Mouse (Mus musculus): ENCODE data around the gene Dmbt1. TPM values are rescaled to one million over a fixed set of nuclear protein-coding genes. Genes with fewer than 3 reads are reported as not detected.
"Not testable (repeated sequence)": the region's sequence is repeated elsewhere in the genome, so short reads cannot be mapped to it uniquely, and the experiment has no call there.

The Dmbt1 gene
- polyA plus RNA-seq, 1 experiment = 0.02 TPM

DNA sequence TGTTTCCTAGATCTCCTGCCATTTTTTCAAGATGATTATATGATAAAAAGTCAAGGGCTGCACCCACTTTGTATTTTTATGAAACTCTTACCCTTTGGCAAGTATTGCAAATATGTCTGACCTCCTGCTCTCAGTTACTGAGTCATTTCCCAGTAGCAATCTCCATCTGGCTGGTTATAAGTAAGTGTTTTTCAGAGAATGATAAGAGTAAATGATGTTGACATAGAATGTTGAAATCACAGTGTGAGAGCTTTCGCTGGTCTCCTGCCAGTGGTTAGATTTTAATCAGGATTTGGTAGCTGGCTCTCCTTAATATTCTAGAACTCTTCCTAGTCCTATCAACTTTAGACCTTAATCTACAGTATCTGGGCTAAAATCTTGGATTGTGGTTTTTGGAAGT lies 20.0 kb upstream of the Dmbt1 start:
- H3K36me3 ChIP-seq (ENCODE audit: control insufficient read depth, insufficient read depth, low read length) = no peaks in the 10 kb centered on the region
- peak; percentile 10 for DNase-seq
- WGBS = 71% methylated on average over 1 of the region's 1 CpGs
- no peak for TF ChIP-seq CTCF (conservative IDR thresholded peaks at IDR 0.05; ENCODE audit: insufficient read depth, insufficient read length, low read depth, low read length)
- H3K4me3 ChIP-seq (ENCODE audit: insufficient read depth, low read depth, low read length) = no peak overlapping the region
- H3K27ac ChIP-seq (ENCODE audit: insufficient read depth, low read depth, low read length) = no peak overlapping the region
- H3K27me3 ChIP-seq (replicated peaks; ENCODE audit: control insufficient read depth, insufficient read depth, low read length) = no peaks in the 10 kb centered on the region
- no peaks in the 10 kb centered on the region for H3K4me1 ChIP-seq (ENCODE audit: control insufficient read depth, insufficient read depth, low read length)

DNA sequence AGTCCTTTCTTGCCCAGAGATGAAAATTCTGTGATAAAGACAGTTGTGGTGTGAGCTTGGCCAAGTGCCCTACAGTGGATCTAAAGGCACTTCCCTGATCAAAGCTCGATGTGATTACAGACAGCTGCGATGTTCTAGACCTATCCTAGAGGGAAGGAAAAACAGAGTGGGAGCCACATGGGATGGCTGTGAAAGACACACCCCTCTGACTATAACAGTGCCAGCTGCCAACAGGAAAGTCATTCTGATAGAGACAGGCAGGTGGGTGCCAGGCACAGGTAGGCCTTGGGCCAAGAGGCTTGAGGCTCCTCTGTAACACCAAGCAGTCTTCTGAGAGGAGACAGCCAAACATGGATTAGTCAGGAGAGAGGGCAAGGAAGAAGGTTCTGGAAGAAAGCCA lies 12.7 kb upstream of the Dmbt1 start:
- no peaks in the 10 kb centered on the region for H3K27me3 ChIP-seq (replicated peaks; ENCODE audit: control insufficient read depth, insufficient read depth, low read length)
- TF ChIP-seq CTCF (conservative IDR thresholded peaks at IDR 0.05; ENCODE audit: insufficient read depth, insufficient read length, low read depth, low read length) (no peak), POLR2A (IDR thresholded peaks at IDR 0.05; ENCODE audit: low read depth, low read length) (no peak)
- no peaks in the 10 kb centered on the region for H3K4me1 ChIP-seq (ENCODE audit: control insufficient read depth, insufficient read depth, low read length)
- H3K27ac ChIP-seq (ENCODE audit: insufficient read depth, low read depth, low read length) = no peak overlapping the region
- H3K36me3 ChIP-seq (ENCODE audit: control insufficient read depth, insufficient read depth, low read length) = no peaks in the 10 kb centered on the region
- DNase-seq = no peak
- H3K4me3 ChIP-seq (ENCODE audit: insufficient read depth, low read depth, low read length) = no peak overlapping the region
- WGBS = 87% methylated on average over 2 of the region's 2 CpGs

DNA sequence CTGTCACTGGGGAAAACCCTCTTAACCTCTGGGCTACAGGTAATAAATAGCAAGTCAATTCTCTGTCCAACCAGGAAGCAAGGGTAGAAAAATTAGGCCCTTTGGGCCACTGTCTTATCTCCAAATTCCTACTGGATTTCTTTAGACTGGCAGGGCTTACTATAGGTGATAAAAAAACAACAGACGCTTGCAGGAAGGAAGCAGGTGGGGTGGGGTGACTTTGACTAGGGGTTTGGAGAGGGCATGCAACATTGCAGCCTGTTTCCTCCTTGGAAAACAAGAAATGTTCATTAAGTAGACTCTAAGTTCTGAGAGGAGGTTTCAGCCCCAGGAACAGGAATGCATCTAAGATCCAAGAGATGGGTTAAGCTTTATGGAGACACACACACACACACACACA lies 7.0 kb upstream of the Dmbt1 start:
- no peak for DNase-seq
- no peak for TF ChIP-seq CTCF (conservative IDR thresholded peaks at IDR 0.05; ENCODE audit: insufficient read depth, insufficient read length, low read depth, low read length)
- TF ChIP-seq POLR2A (IDR thresholded peaks at IDR 0.05; ENCODE audit: low read depth, low read length) = no peak
- Histone ChIP-seq H3K27ac (ENCODE audit: insufficient read depth, low read depth, low read length) (no peak overlapping the region), H3K4me1 (ENCODE audit: control insufficient read depth, insufficient read depth, low read length) (no peaks in the 10 kb centered on the region), H3K4me3 (ENCODE audit: insufficient read depth, low read depth, low read length) (no peak overlapping the region), H3K36me3 (ENCODE audit: control insufficient read depth, insufficient read depth, low read length) (no peaks in the 10 kb centered on the region), H3K27me3 (replicated peaks; ENCODE audit: control insufficient read depth, insufficient read depth, low read length) (no peaks in the 10 kb centered on the region)
- 44% methylated on average over 1 of the region's 1 CpGs for WGBS

DNA sequence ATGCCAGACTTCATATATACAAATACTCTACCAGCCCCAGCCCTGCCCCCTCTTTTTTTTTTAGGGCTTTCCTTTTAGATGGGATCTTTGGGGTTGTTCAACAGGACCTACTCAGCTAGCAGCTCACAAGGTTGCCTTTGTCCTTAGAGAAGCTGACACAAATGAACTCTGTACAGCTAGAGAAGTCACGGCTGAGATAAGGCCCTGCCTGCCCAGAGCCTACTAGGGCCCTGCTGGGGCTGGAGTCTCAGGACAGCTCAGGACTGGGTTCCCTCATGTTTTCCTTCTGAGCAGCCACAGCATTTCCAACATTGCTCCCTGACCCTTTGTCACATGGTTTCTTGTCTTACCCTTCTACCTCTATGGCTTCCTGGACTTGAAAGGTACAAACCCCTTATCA lies 4.3 kb upstream of the Dmbt1 start:
- H3K27ac ChIP-seq (ENCODE audit: insufficient read depth, low read depth, low read length) = no peak overlapping the region
- no peaks in the 10 kb centered on the region for H3K36me3 ChIP-seq (ENCODE audit: control insufficient read depth, insufficient read depth, low read length)
- H3K4me3 ChIP-seq (ENCODE audit: insufficient read depth, low read depth, low read length) = no peak overlapping the region
- no peaks in the 10 kb centered on the region for H3K4me1 ChIP-seq (ENCODE audit: control insufficient read depth, insufficient read depth, low read length)
- 93% methylated on average over 1 of the region's 1 CpGs for WGBS
- TF ChIP-seq CTCF (conservative IDR thresholded peaks at IDR 0.05; ENCODE audit: insufficient read depth, insufficient read length, low read depth, low read length) = no peak
- H3K27me3 ChIP-seq (replicated peaks; ENCODE audit: control insufficient read depth, insufficient read depth, low read length) = no peaks in the 10 kb centered on the region
- DNase-seq = no peak

DNA sequence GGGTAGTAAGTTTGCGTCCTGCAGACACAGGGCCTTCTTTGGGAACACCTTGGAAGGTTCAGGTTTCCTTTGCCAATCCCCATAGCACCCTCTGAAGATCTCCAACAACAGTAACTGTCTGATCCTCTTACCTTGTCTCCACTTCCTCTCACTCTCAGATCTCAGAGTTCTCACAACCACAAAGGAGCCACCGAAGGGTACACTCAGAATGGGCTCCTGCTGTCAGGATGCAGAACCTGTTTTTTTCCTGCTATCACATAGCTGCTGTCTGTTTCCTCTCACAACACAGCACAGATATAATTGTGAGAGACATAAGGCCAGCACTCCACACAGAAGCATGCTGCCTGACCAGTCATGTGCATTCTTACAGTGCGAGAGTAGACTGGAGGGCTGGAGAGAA lies 4.5 kb downstream of the Dmbt1 start:
- WGBS = 80% methylated on average over 3 of the region's 3 CpGs
- TF ChIP-seq POLR2A (IDR thresholded peaks at IDR 0.05; ENCODE audit: low read depth, low read length) (no peak), CTCF (conservative IDR thresholded peaks at IDR 0.05; ENCODE audit: insufficient read depth, insufficient read length, low read depth, low read length) (no peak)
- no peaks in the 10 kb centered on the region for H3K4me1 ChIP-seq (ENCODE audit: control insufficient read depth, insufficient read depth, low read length)
- no peak for DNase-seq
- H3K4me3 ChIP-seq (ENCODE audit: insufficient read depth, low read depth, low read length) = no peak overlapping the region
- H3K27me3 ChIP-seq (replicated peaks; ENCODE audit: control insufficient read depth, insufficient read depth, low read length) = no peaks in the 10 kb centered on the region
- no peak overlapping the region for H3K27ac ChIP-seq (ENCODE audit: insufficient read depth, low read depth, low read length)
- no peaks in the 10 kb centered on the region for H3K36me3 ChIP-seq (ENCODE audit: control insufficient read depth, insufficient read depth, low read length)

DNA sequence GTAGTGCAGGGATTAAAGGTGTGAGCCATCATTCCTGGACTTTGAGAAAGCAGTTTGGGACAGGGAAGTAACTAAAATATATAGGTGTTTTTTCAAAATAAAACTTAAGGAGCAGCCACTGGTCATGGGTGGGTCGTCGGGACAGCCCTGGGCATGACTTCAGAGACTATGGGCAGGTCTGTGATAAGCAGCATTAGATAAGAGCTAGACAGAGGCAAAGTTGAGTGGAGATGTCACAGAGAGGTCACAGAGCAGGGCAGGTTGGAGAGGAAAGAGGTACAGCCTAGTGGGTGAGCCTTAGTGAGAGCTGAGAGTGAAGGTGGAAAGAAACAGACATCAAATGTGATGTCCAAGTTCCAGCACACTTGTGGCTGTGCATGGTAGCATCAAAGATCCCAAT lies 5.2 kb downstream of the Dmbt1 start:
- WGBS = 84% methylated on average over 2 of the region's 2 CpGs
- DNase-seq = no peak
- H3K27ac ChIP-seq (ENCODE audit: insufficient read depth, low read depth, low read length) = no peak overlapping the region
- TF ChIP-seq POLR2A (IDR thresholded peaks at IDR 0.05; ENCODE audit: low read depth, low read length) (no peak), CTCF (conservative IDR thresholded peaks at IDR 0.05; ENCODE audit: insufficient read depth, insufficient read length, low read depth, low read length) (no peak)
- no peaks in the 10 kb centered on the region for H3K4me1 ChIP-seq (ENCODE audit: control insufficient read depth, insufficient read depth, low read length)
- H3K4me3 ChIP-seq (ENCODE audit: insufficient read depth, low read depth, low read length) = no peak overlapping the region
- H3K27me3 ChIP-seq (replicated peaks; ENCODE audit: control insufficient read depth, insufficient read depth, low read length) = no peaks in the 10 kb centered on the region
- no peaks in the 10 kb centered on the region for H3K36me3 ChIP-seq (ENCODE audit: control insufficient read depth, insufficient read depth, low read length)

DNA sequence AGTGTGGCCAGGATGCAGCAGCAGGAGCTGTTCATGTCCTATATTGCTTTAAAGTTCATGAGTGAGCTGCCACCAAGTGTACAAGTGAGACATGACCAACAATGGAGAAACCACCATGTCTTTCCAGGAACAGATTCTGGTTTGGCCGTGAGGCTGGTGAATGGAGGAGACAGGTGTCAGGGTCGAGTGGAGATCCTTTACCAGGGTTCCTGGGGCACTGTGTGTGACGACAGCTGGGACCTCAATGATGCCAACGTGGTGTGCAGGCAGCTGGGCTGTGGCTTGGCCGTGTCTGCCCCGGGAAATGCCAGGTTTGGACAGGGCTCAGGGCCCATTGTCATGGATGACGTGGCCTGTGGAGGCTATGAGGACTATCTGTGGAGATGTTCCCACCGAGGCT lies 8.9 kb downstream of the Dmbt1 start:
- not testable (repeated sequence) for H3K4me1 ChIP-seq (ENCODE audit: control insufficient read depth, insufficient read depth, low read length); H3K27ac ChIP-seq (ENCODE audit: insufficient read depth, low read depth, low read length)
- WGBS = 81% methylated on average over 8 of the region's 8 CpGs

DNA sequence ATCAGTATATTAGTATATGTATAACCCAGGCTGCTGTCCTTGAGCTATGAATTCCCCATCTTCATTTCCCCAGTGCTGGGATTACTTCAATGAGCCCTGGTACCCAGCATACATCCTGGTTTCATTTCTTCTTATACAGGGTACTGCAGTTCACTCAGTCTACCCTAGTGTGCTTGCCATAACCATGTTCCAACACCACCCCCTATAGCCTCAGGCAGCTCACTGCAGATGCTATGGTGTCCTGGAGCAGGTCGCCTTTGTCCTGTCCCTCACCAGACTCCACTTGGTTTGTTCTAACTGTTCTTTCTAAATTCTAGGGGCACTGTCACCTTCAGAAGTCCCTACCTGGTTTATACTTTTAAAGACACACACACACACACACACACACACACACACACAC lies 10.8 kb downstream of the Dmbt1 start:
- 84% methylated on average over 1 of the region's 1 CpGs for WGBS
- no peaks in the 10 kb centered on the region for H3K36me3 ChIP-seq (ENCODE audit: control insufficient read depth, insufficient read depth, low read length)
- no peak overlapping the region for H3K4me3 ChIP-seq (ENCODE audit: insufficient read depth, low read depth, low read length)
- no peak for TF ChIP-seq POLR2A (IDR thresholded peaks at IDR 0.05; ENCODE audit: low read depth, low read length)
- TF ChIP-seq CTCF (conservative IDR thresholded peaks at IDR 0.05; ENCODE audit: insufficient read depth, insufficient read length, low read depth, low read length) = peak; percentile 41
- no peaks in the 10 kb centered on the region for H3K27me3 ChIP-seq (replicated peaks; ENCODE audit: control insufficient read depth, insufficient read depth, low read length)
- H3K27ac ChIP-seq (ENCODE audit: insufficient read depth, low read depth, low read length) = no peak overlapping the region
- no peak for DNase-seq
- no peaks in the 10 kb centered on the region for H3K4me1 ChIP-seq (ENCODE audit: control insufficient read depth, insufficient read depth, low read length)

More for the DNA sequence above, 8.9 kb downstream of the Dmbt1 start:
- H3K4me3 ChIP-seq (ENCODE audit: insufficient read depth, low read depth, low read length); DNase-seq; H3K27me3 ChIP-seq (replicated peaks; ENCODE audit: control insufficient read depth, insufficient read depth, low read length); H3K36me3 ChIP-seq (ENCODE audit: control insufficient read depth, insufficient read depth, low read length): not testable (repeated sequence)

All from kidney, adult 2 months (tissue).